Mouse (Mus musculus) heart, adult 8-10 months (tissue): ENCODE measurements around the gene Gtf3c1. TPM values are rescaled to one million over a fixed set of nuclear protein-coding genes. Genes with fewer than 3 reads are reported as not detected.
"Not testable (repeated sequence)": the region's sequence is repeated elsewhere in the genome, so short reads cannot be mapped to it uniquely, and the experiment has no call there.

ENCODE experiments used
- DNase-seq: peaks from one replicate; pipeline ENCODE4 v3.0.0; 2022; ENCODE audit warnings: low spot score
- total RNA-seq, 4 experiments: library from RNA; stranded (reverse); gene quantifications; 2 replicates each; pipeline ENCODE4 v1.2.4; 2022

The Gtf3c1 gene
- total RNA-seq, result 10 to 100 TPM; 49.7 to 57.7 (median 54.7) TPM

GRCm38 (mm10) chr7:125707593-125708022 is at the start of gene Gtf3c1, which contains the start of gene D430042O09Rik:
TSS of gene Gtf3c1 (minus strand) at chr7:125707780.
TSS of gene D430042O09Rik (plus strand) at chr7:125707888.
- DNase-seq, result peak; percentile 100

GRCm38 (mm10) chr7:125756806-125757205 is 49.2 kb upstream of the Gtf3c1 start:
- no peak for DNase-seq

- no peak for DNase-seq
Observed at GRCm38 (mm10) chr7:125753326-125753715, 45.7 kb upstream of the Gtf3c1 start.

GRCm38 (mm10) chr7:125752699-125753325 is 45.2 kb upstream of the Gtf3c1 start:
- no peak for DNase-seq

DNA sequence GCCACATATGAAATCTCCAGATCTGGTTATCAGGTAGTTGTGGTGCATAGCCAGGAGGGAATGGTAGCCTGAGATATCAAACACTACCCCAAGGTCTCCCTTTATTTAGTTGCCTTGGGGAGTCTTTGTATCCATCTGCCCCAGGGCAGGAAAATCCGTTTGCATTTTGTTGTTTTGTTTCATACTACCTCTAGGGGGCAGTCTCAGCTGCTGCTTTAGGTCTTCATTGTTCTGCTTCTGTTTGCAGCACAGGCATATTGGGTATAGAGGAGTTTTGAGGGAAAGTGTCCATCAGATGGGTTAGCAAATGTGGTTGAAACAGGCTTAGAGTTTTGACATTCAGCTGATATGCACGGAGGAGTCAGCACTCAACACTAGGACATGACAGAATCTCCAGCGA is 40.6 kb upstream of the Gtf3c1 start:
- DNase-seq, result no peak

DNA sequence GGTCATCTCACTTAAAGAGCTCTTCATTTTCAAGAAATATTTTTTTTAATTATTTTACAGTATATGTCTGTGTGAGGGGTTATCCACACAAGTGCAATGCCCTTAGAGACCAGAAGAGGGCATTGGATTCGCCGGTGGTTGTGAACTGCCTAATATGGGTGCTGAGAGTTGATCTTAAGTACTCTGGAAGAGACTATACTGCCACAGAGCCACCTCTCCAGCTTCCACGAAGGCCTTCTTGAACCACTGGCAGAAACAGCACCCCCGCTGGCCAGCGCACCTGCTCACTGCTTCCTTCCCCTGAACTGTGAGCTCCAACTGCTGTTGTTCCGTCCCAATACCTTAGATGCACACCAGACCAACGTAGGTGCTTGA is 39.7 kb upstream of the Gtf3c1 start:
- no peak for DNase-seq

DNA sequence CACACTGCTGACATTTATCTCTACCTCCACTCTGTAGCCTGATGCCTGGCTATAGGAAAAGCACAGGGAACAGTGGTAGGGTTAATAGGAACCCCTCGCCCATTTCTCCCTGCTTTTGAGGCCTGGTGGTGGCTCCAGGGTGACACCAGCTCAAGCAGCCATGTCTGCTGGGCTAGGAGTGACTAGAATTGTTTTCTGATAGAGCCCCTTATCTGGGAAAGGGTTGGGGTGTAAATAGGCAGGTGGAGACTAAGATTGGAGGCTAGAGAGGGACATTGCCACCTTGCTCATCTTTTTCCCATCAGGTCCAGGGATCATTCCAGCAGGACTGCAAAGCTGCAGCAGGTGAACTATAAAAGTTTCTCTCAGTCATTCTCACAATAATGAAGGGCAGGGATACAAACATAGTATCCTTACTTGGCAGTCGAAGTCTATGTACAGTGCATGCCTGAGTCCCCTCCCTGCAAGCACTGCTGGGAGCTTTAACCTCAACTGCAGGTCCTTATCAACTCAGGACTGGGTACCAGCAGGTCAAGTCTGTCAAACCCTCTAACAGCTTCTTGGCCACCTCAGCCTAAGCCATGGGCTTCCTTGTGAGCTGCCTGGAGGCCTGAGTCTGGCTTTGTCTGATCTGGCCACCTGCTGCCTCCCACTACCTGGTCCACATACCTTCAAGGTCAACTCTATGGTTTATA is 39.2 kb upstream of the Gtf3c1 start:
- no peak for DNase-seq

DNA sequence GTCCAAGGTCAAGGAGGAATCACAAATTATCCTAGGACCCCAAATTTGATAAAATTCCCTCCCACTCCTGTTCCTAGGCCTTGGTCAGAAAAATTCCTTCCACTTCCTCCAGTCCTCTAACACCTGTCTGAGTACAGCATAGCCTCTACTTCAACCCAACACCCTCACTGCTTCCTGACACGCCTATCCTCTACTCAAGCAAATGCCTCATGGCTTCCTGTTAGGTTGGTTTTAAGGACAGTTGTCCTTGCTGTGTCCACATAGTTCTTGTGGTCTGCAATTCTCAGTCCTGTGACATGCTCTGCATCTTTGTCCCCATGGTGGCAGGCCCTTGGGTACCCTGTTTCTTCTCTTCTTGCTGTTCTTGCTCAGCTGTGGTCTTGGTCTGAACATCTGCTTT is 37.2 kb upstream of the Gtf3c1 start:
- DNase-seq, result no peak

DNA sequence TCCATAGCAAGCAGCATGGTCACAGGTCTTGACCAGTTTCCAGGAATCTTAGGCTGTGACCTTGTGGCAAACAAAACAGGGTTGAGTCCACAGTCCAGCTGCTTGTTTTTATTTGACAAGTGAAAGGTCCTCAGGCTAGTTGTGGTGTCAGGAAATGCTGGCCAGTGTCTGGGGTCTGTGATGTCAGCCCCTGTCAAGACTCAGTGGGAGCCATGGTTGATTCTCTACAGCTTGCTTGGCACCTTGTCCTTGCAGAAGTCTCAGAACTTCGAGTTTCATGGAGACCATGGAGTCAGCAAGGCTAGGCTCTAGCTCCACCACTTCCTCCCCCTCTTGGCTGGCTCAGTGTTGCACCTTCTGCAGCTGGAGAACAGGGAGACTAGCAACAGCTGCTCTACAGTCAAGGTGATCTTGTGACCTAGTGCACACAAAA is 33.7 kb upstream of the Gtf3c1 start:
- no peak for DNase-seq

DNA sequence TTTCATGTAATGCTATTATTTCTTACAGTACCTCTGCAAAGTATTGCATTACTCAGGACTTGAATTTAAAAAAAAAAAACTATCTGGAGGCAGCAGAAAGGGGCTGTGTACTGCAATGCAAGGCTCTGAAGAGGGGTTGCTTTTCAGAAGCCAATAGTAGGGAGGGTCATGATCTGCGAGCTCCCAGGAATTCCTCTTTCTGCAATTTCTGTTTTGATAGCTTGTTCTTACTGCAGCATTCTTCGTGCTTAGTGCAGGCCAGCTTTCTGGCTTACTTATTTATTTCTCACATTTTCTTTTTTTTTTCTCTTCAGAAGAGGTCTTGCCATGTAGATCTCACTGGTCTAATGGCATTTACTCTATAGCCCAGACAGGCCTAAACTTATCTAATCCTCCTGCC is 32.9 kb upstream of the Gtf3c1 start:
- no peak for DNase-seq

DNA sequence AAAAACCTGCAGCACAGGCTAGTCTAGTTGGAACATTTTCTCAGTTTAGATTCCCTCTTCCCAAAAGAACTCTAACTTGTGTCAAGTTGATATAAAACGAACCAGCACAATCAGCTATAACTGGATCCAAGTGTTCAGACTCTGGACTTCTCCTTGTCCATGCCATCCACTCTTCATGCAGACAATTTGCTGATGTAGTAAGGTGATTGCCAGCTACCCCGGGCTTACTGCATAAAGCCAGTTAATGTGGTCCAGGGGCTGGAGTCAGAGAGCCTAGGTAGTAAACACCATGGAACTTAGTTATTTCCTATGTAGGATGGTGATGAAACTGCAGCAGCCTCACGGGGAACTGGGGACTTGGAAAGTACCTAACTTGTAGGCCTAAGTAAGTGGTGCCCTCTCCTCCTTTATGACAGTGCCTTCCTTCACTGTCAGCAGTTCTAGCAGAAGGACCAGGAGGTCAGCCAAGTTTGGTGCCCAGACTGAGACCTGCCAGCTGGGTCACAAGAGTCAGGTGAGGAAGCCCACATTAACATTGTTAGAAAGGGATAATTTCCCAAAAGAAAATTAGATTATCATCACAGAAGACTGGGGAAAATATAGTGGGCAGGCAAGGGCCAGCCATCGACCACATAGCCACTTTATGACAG is 28.9 kb upstream of the Gtf3c1 start:
- DNase-seq, result no peak

GRCm38 (mm10) chr7:125733791-125734190 is 26.2 kb upstream of the Gtf3c1 start:
- DNase-seq, result no peak

DNA sequence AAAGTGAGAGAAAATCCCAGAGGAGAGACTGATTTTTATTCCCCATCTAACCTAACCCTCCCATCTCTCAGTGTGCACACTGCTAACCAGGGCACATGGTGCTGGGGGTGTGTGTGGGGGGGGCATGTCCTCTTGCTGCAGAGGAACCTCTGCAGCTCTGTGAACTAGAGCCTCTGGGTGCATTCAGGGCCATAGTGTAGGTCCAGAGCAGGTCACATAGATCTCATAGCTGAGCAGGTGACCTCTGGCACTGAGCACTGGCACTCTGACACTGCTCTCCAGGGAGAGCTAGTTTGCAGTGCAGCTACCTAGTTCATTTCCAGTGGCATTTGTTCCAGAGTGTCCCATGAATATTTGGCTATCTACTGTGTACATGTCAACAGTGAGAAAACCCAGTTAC is 24.1 kb upstream of the Gtf3c1 start:
- no peak for DNase-seq

DNA sequence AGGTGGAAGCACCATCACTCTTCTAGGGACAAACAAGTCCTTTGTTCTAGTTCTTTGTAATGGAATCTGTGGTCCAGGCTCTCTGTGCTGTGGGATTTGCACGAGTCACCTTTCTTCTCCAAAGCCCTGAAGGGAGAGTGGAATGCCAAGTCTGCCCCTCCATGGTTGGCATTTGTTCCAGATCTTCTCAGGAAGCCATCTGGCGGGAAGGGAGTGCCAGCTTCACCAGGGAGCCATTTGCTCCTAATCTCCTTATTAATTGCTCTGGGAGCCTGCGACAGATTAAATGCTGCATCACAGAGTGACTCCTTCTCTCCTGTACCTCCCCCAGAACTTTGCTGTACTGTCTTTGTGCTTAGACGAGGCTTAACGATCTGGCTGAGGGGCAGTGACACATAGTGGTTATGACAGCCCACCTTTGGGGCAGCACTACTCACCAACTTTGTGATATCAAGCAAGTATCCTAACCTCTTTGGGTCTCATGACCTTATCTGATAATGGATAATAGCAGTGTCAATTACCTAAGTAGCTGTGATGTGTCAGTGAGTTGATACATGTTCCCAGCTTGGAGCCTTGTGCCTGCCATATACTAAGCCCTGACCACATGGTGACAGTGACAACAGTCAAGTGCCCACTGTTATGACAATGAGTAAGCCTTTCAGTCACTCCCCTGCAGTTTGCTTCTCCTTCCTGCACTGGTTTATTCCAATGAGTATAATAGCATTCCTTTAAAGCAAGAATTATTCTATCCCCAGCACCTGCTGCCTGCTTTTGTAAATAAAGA is 15.8 kb upstream of the Gtf3c1 start:
- no peak for DNase-seq

DNA sequence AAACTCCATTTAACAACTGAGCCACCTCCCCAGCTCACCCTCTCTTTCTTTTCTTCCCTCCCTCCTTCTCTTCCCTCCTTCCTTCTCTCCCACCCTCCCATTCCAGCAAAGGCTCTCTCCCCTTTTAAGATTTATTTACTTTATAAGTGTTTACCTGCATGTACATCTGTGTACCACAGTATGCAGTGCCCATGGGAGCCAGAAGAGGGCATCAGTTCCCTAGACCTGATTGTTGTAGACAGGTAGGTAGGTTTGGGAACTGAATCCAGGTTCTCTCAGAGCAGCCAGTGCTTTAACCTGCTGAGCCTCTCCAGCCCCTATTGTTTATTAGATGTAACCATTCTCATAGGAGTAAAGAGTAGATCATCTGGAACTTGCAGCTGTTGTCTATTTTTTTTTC is 14.5 kb upstream of the Gtf3c1 start:
- DNase-seq, result no peak

DNA sequence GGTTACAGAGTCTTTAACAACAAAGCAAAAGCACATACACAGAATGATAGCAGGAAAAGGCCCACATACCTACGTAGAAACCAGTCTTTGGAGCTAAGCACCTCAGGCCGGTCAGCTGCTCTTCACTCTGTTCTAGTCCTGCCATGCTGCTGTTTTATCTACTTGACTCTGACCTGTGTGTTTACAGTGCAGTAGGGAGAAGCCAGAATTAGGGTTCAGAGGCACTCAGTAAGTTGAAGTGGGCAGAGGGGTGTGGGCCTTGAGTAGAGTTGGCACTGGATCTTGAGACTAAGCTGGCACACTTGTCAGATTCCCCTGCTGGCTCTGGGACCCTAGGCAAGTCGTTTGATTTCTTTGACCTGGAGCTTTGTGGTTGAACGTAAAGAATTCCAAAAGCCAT is 13.5 kb upstream of the Gtf3c1 start:
- DNase-seq, result no peak

- peak; percentile 25 for DNase-seq
Observed at GRCm38 (mm10) chr7:125720370-125720769, 12.8 kb upstream of the Gtf3c1 start.

GRCm38 (mm10) chr7:125717612-125718011 is 10.0 kb upstream of the Gtf3c1 start:
- DNase-seq, result no peak

DNA sequence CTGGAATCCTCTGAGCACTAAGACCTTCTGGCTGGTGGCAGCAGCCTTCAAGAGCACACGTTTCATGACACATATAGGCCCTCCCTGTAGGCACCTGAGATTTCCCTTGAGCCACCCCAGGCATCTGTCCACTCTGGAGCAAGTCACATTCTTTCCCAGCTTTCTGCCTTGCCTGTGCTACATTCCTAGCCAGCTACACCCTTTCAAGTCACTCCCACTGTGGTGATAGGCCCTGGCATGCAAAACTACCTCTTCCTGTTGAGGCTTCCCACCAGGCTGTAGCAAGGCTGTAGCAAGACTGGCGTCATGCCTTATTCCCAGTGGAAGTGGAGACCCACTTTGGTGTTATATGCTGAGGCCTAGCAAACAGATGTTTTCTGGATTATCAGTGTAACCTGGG is 9.1 kb upstream of the Gtf3c1 start:
- DNase-seq, result peak; percentile 13

GRCm38 (mm10) chr7:125714803-125715202 is 7.2 kb upstream of the Gtf3c1 start:
- no peak for DNase-seq

GRCm38 (mm10) chr7:125713542-125714055 is 6.0 kb upstream of the Gtf3c1 start:
- DNase-seq, result not testable (repeated sequence)

GRCm38 (mm10) chr7:125708100-125708499 is 520 bp upstream of the Gtf3c1 start:
- no peak for DNase-seq
